Mouse (Mus musculus): ENCODE data around the gene Atp13a1. TPM values are rescaled to one million over a fixed set of nuclear protein-coding genes. Genes with fewer than 3 reads are reported as not detected.
A peak's percentile ranks its signal among the peaks of the same experiment; 100 is the strongest.

Gene Atp13a1
- polyA plus RNA-seq, 1 experiment from 2014 or later, result 45.4 TPM

DNA sequence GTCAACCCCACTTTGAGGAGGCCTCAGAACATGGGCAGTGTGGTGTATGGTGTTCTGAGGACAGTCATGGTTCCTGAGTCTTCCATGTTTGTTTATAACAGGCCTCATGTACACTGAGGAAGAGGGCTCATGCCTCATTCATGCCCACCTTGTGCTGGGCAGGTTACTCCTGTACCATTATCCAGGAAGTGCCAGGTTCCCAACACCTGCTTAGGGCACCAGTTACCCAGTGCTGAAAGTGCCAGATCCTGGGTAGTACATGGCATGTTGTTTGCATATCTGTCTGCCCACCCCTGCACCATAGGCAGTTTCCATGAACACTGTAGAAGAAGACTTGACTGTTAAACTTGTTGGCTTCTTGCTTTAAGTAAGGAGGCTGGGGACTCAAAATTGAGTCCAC lies 11.3 kb downstream of the Atp13a1 start:
- no peak overlapping the region for H3K27ac ChIP-seq (replicated peaks)
- no peaks in the 10 kb centered on the region for H3K4me1 ChIP-seq (replicated peaks)
- H3K9ac ChIP-seq, result no peak overlapping the region
- no peak overlapping the region for H3K4me2 ChIP-seq
- H3K36me3 ChIP-seq, result peaks cover 99% of the 10 kb centered on the region
- no peak overlapping the region for H3K4me3 ChIP-seq
- H3K27me3 ChIP-seq, result no peaks in the 10 kb centered on the region
- no peaks in the 10 kb centered on the region for H3K9me3 ChIP-seq
- ATAC-seq (ENCODE audit: low read depth), result no peak

DNA sequence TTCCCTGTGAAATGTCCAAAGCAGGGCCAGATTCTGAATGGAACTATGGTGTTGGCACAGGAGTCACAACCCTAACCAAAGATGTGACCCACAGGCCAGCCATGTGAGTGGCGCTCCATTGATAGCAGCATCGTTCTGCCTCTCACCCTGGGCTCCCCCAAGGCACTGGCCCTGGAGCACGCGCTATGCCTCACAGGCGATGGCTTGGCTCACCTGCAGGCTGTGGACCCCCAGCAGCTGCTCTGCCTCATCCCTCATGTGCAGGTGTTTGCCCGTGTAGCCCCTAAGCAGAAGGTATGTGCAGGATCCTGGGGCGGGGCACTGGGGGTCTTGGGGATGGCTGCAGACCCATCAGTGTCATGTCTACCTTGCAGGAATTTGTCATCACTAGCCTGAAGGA lies 12.4 kb downstream of the Atp13a1 start:
- peaks cover 96% of the 10 kb centered on the region for H3K36me3 ChIP-seq
- H3K4me3 ChIP-seq, result no peak overlapping the region
- no peaks in the 10 kb centered on the region for H3K27me3 ChIP-seq
- no peak overlapping the region for H3K9ac ChIP-seq
- ATAC-seq (ENCODE audit: low read depth), result no peak
- H3K9me3 ChIP-seq, result no peaks in the 10 kb centered on the region
- no peak overlapping the region for H3K27ac ChIP-seq (replicated peaks)
- WGBS, result 97% methylated on average over 7 of the region's 7 CpGs
- H3K4me1 ChIP-seq (replicated peaks), result peaks cover 7% of the 10 kb centered on the region
- H3K4me2 ChIP-seq, result no peak overlapping the region

DNA sequence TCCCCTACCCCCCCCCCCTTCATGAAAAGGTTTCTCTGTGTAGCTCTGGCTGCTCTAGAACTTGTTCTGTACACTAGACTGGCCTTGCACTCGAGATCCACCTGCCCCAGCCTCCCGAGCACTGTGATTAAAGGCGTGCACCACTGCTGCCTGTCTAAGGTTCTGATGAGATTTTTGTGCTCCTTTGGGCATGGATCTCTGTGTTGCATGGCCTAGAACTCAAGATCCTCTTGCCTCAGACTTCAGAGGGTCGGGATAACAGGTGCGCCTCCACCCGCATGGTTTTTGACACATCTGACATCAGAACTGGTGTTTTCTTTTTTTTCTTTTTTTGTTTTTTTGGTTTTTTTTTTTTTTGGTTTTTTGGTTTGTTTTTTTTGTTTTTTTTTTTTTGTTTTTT lies 13.6 kb downstream of the Atp13a1 start:
- Histone ChIP-seq H3K4me1 (replicated peaks) (peaks cover 14% of the 10 kb centered on the region), H3K27me3 (no peaks in the 10 kb centered on the region), H3K4me3 (no peak overlapping the region), H3K9ac (no peak overlapping the region), H3K4me2 (no peak overlapping the region), H3K27ac (replicated peaks) (no peak overlapping the region), H3K9me3 (no peaks in the 10 kb centered on the region), H3K36me3 (peaks cover 85% of the 10 kb centered on the region)
- ATAC-seq (ENCODE audit: low read depth), result no peak
- 93% methylated on average over 6 of the region's 6 CpGs for WGBS

DNA sequence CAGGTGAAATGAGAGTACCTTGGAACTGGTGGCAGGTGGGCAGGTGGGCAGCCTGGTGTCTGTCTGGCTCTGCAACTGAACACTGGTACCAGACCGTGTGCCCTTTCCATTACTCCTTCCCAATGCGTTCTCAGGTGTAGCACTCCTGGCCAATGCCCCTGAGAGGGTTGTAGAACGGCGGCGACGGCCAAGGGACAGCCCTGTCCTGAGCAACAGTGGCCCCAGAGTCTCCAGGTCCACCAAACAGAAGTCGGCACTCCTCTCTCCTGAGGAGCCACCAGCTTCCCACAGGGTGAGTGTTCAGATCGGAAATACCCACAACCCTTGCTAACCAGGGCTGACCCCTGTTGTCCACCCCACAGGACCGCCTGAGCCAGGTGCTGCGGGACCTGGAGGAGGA lies 14.1 kb downstream of the Atp13a1 start:
- Histone ChIP-seq H3K27me3 (no peaks in the 10 kb centered on the region), H3K4me3 (no peak overlapping the region), H3K27ac (replicated peaks) (no peak overlapping the region), H3K9me3 (no peaks in the 10 kb centered on the region), H3K4me1 (replicated peaks) (peaks cover 19% of the 10 kb centered on the region), H3K36me3 (peaks cover 79% of the 10 kb centered on the region), H3K4me2 (no peak overlapping the region), H3K9ac (no peak overlapping the region)
- ATAC-seq (ENCODE audit: low read depth), result no peak
- 96% methylated on average over 10 of the region's 10 CpGs for WGBS

DNA sequence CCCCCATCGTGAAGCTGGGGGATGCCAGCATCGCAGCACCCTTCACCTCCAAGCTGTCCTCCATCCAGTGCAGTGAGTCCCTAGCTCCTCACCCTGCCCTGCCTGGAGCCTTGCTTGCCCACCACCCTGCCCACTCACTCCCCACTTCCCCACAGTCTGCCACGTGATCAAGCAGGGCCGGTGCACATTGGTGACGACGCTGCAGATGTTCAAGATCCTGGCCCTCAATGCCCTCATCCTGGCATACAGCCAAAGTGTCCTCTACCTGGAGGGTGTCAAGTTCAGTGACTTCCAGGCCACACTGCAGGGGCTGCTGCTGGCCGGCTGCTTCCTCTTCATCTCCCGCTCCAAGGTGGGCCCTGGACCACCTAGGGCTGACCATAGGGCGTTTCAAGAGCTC lies 14.5 kb downstream of the Atp13a1 start:
- no peak for ATAC-seq (ENCODE audit: low read depth)
- WGBS, result 95% methylated on average over 9 of the region's 9 CpGs
- H3K4me2 ChIP-seq, result no peak overlapping the region
- H3K36me3 ChIP-seq, result peaks cover 75% of the 10 kb centered on the region
- H3K4me3 ChIP-seq, result no peak overlapping the region
- no peaks in the 10 kb centered on the region for H3K27me3 ChIP-seq
- H3K4me1 ChIP-seq (replicated peaks), result peaks cover 19% of the 10 kb centered on the region
- H3K9me3 ChIP-seq, result no peaks in the 10 kb centered on the region
- H3K27ac ChIP-seq (replicated peaks), result no peak overlapping the region
- no peak overlapping the region for H3K9ac ChIP-seq

DNA sequence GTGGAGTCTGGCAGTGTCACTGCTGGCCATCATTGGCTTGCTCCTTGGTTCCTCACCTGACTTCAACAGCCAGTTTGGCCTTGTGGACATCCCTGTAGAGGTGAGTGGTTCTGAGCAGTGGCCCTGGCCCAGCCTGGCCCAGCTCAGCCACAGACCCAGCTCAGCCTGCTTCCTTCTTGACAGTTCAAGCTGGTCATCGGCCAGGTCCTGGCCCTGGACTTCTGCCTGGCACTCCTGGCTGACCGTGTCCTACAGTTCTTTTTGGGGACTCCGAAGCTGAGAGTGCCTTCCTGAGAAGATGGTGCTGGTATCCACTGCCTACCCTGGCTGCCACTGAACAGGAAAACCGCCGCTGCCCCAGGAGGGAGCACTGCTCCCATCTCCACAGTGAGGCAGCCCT lies 16.3 kb downstream of the Atp13a1 start:
- Histone ChIP-seq H3K9ac (no peak overlapping the region), H3K27me3 (no peaks in the 10 kb centered on the region), H3K36me3 (peaks cover 75% of the 10 kb centered on the region), H3K27ac (replicated peaks) (no peak overlapping the region), H3K9me3 (no peaks in the 10 kb centered on the region), H3K4me3 (no peak overlapping the region), H3K4me2 (no peak overlapping the region), H3K4me1 (replicated peaks) (peaks cover 19% of the 10 kb centered on the region)
- no peak for ATAC-seq (ENCODE audit: low read depth)
- WGBS, result 89% methylated on average over 5 of the region's 5 CpGs

DNA sequence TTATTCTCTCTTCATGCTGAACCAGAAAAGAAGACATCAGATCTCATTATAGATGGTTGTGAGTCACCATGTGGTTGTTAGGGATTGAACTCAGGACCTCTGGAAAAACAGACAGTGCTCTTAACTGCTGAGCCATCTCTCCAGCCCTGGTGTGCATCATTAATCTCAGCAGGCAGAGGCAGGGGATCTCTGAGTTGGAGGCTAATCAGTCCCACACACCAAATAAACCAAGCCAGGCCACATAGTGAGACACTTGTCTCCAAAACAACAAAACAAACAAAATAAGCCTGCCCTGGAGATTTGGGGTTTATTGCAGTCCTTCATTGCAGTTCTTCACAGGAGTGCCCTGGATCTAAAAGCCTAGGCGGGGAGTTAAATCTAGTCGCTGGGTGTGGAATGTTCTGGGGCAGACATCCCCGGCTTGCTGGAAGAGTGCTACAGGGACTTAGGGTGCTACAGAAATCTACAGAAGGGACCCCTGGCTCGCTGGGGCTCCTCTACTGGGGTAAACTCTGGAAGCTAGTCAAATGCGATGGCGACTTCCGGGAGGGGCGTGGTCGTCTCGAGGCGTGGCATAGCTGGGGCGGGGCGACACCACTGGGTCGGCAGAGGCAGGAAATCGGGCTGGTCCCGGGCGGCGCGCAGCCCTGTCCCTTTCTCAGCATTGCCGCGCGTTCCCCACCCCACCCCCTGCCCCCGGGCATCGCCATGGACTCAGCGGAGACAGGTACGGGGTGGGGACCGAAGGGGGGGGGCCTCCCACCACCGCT lies 17.3 kb downstream of the Atp13a1 start, which contains the start of gene Gmip:
Gene Gmip, plus strand, starts transcription at position 586 of the 770 bp plus-strand sequence.
- H3K9ac ChIP-seq, result peak within 1 kb of the TSS; percentile 87

DNA sequence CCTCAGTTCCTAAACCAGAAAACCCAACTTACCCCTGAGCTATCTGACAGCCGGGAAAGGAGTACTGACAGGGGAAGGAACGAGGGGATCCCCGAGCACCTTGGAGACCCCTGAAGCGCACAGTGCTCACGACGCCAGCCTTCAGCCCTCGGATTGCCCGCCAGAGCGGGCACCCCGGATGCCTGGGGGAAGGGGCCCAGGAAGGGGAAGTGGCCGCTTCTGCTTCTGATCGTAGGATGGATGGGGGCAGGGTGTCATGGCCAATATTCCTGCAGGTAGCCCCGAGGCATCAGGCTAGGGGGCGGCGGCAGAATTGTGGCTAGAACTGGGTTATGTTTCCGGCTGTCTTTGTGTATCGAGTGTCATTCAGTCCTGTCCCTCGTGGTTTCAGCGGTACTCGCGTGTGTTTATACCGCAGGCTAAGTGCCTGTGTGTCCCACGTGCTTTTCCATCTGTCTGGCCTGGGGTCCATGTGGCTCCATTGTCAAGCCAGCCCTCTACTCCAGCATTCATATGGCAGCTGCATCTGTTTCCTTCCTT lies 18.0 kb downstream of the Atp13a1 start:
- Histone ChIP-seq H3K4me1 (replicated peaks) (peaks cover 19% of the 10 kb centered on the region), H3K27me3 (no peaks in the 10 kb centered on the region), H3K36me3 (peaks cover 73% of the 10 kb centered on the region), H3K27ac (replicated peaks) (peak overlapping the region; percentile 80), H3K9me3 (no peaks in the 10 kb centered on the region), H3K9ac (peak overlapping the region; percentile 87), H3K4me3 (peak overlapping the region; percentile 62), H3K4me2 (peak overlapping the region; percentile 83)
- peak; percentile 76 for ATAC-seq (ENCODE audit: low read depth)
- WGBS, result under 1% methylated on average over 23 of the region's 23 CpGs

More for the DNA sequence above, 17.3 kb downstream of the Atp13a1 start, which contains the start of gene Gmip:
- H3K27ac ChIP-seq (replicated peaks), result peak within 1 kb of the TSS; percentile 80
- H3K4me3 ChIP-seq, result peak within 1 kb of the TSS; percentile 62
- peaks cover 73% of the 10 kb centered on the region for H3K36me3 ChIP-seq
- WGBS, result 4% methylated on average over 28 of the region's 28 CpGs
- no peaks in the 10 kb centered on the region for H3K9me3 ChIP-seq
- peaks cover 19% of the 10 kb centered on the region for H3K4me1 ChIP-seq (replicated peaks)
- ATAC-seq (ENCODE audit: low read depth), result peak; percentile 84
- H3K27me3 ChIP-seq, result no peaks in the 10 kb centered on the region
- peak within 1 kb of the TSS; percentile 83 for H3K4me2 ChIP-seq

DNA sequence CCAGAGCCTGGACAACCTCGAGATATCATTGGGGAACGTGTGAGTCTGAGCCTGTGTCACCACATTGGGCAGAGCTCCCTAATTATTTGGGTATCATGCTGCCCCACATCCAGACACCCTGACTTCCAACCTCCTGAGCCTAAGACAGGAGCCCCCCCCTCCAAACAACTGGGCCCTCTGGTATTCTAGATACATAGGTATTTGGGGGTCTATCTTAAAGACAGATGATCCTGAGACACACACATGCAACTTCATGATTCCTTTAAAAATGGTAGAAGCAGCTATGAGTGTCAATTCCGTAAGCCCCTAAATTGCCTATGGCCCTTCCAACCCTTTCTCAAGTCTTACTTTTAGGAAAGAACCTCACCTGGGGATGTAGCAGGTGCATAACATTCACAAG lies 18.9 kb downstream of the Atp13a1 start:
- Histone ChIP-seq H3K4me2 (peak overlapping the region; percentile 83), H3K9ac (peak overlapping the region; percentile 87; the same call in 1 of the 2 replicates), H3K9me3 (no peaks in the 10 kb centered on the region), H3K27me3 (no peaks in the 10 kb centered on the region), H3K36me3 (peaks cover 74% of the 10 kb centered on the region), H3K4me1 (replicated peaks) (peaks cover 19% of the 10 kb centered on the region), H3K4me3 (peak overlapping the region; percentile 62), H3K27ac (replicated peaks) (peak overlapping the region; percentile 80; the same call in 1 of the 2 replicates)
- no peak for ATAC-seq (ENCODE audit: low read depth)
- 73% methylated on average over 3 of the region's 3 CpGs for WGBS

DNA sequence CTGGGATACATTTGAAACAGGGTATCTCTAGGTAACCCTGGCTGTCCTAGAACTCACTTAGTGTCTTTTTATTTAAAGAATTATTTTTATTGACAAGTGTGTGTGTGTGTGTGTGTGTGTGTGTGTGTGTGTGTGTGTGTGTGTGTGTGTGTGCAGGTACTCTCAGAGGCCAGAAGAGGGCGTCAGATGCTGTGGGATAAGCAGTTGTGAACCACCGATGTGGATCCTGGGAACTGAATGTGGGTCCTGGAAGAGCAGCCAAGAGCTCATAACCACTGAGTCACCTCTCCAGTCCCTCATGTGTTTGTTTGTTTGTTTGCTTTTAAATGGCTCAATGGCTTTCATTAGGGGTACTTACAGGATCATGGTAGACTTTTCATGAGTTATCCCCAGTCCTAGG lies 23.9 kb downstream of the Atp13a1 start:
- Histone ChIP-seq H3K4me1 (replicated peaks) (peaks cover 1% of the 10 kb centered on the region), H3K27me3 (no peaks in the 10 kb centered on the region), H3K4me2 (no peak overlapping the region), H3K4me3 (no peak overlapping the region), H3K27ac (replicated peaks) (no peak overlapping the region), H3K36me3 (peaks cover 90% of the 10 kb centered on the region), H3K9me3 (no peaks in the 10 kb centered on the region), H3K9ac (no peak overlapping the region)
- WGBS, result 93% methylated on average over 2 of the region's 2 CpGs
- no peak for ATAC-seq (ENCODE audit: low read depth)

DNA sequence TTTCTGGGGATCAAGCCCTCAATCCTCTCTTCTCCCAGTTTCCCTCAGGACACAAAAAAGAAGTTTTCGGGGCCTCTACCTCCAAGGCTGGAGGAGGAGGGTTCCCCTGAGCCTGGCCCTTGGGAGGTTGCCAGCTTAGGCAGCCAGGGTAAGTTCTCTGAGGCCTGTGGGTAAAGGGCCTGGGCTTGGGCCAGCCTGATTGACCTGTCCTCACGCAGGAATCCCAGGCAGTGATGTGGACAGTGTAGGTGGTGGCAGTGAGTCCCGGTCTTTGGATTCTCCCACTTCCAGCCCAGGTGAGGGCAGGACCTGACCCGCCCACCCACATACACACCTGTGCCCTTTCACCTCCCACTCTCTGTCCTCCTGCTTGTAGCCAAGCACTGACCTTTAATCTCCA lies 24.4 kb downstream of the Atp13a1 start:
- H3K4me1 ChIP-seq (replicated peaks), result no peaks in the 10 kb centered on the region
- 99% methylated on average over 4 of the region's 4 CpGs for WGBS
- H3K27me3 ChIP-seq, result no peaks in the 10 kb centered on the region
- no peak overlapping the region for H3K4me2 ChIP-seq
- ATAC-seq (ENCODE audit: low read depth), result no peak
- H3K9me3 ChIP-seq, result no peaks in the 10 kb centered on the region
- no peak overlapping the region for H3K9ac ChIP-seq
- no peak overlapping the region for H3K27ac ChIP-seq (replicated peaks)
- no peak overlapping the region for H3K4me3 ChIP-seq
- H3K36me3 ChIP-seq, result peaks cover 95% of the 10 kb centered on the region

DNA sequence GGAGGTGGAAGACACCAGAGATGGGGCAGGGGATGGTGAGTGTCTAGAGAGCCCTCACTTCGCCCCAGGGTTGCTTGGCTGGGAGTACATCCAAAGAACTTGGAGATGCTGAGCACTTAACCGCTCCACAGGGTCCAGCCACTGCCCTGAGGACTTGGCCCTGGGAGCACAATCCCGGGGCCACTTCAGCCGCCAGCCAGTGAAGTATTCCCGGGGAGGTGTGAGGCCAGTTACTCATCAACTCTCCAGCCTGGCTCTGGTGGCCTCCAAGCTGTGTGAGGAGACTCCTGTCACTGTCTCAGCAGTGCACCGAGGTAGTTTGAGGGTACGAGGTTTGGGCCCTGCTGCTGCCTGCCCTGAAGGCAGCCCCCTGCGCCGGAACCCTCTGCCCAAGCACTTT lies 29.5 kb downstream of the Atp13a1 start:
- ATAC-seq (ENCODE audit: low read depth), result no peak
- no peak overlapping the region for H3K4me2 ChIP-seq
- no peak overlapping the region for H3K9ac ChIP-seq
- H3K4me3 ChIP-seq, result no peak overlapping the region
- WGBS, result 85% methylated on average over 9 of the region's 9 CpGs
- no peak overlapping the region for H3K27ac ChIP-seq (replicated peaks)
- H3K36me3 ChIP-seq, result peaks cover 56% of the 10 kb centered on the region
- H3K9me3 ChIP-seq, result no peaks in the 10 kb centered on the region
- H3K4me1 ChIP-seq (replicated peaks), result peaks cover 42% of the 10 kb centered on the region
- H3K27me3 ChIP-seq, result no peaks in the 10 kb centered on the region
